Mouse (Mus musculus) intestine, postnatal 0 days (tissue): Measurements from ENCODE around the gene Snupn. TPM values are rescaled to one million over a fixed set of nuclear protein-coding genes. Genes with fewer than 3 reads are reported as not detected.
"Not testable (repeated sequence)": the region's sequence is repeated elsewhere in the genome, so short reads cannot be mapped to it uniquely, and the experiment has no call there.

Experiments used
- ATAC-seq: fragments of 200-750 bp; cut with Nextera tagmentation; 2 replicates; pipeline ENCODE4 v1.8.0; 2017; ENCODE audit warnings: mild to moderate bottlenecking, moderate TSS enrichment, moderate library complexity
- H3K27ac ChIP-seq: fragments of 300-500 bp; sonication (generic); 2 replicates; pipeline ENCODE4 v1.5.1; 2014; ENCODE audit warnings: mild to moderate bottlenecking, low read depth, low read length, moderate library complexity
- H3K27me3 ChIP-seq: fragments of 300-500 bp; sonication (generic); replicated peaks from 2 replicates; pipeline ENCODE4 v1.6.1; 2014; ENCODE audit warnings: low read length, mixed read lengths; ENCODE audit not compliant: control insufficient read depth, insufficient read depth
- H3K36me3 ChIP-seq: fragments of 300-500 bp; sonication (generic); 2 replicates; pipeline ENCODE4 v1.6.1; 2014; ENCODE audit warnings: mild to moderate bottlenecking, moderate library complexity; ENCODE audit not compliant: control insufficient read depth, insufficient read depth
- H3K4me1 ChIP-seq: fragments of 300-500 bp; sonication (generic); replicated peaks from 2 replicates; pipeline ENCODE4 v1.6.1; 2014; ENCODE audit warnings: antibody characterized with exemption, low read length, mixed read lengths; ENCODE audit not compliant: control insufficient read depth, insufficient read depth
- H3K4me2 ChIP-seq: fragments of 300-500 bp; sonication (generic); replicated peaks from 2 replicates; pipeline ENCODE4 v1.6.1; 2014; ENCODE audit warnings: low read depth, mild to moderate bottlenecking, moderate library complexity
- H3K4me3 ChIP-seq: fragments of 300-500 bp; sonication (generic); 2 replicates; pipeline ENCODE4 v1.5.1; 2014; ENCODE audit warnings: low read depth, low read length
- H3K9ac ChIP-seq: fragments of 300-500 bp; sonication (generic); 2 replicates; pipeline ENCODE4 v1.6.1; 2014; ENCODE audit warnings: mild to moderate bottlenecking, low read depth, low read length
- H3K9me3 ChIP-seq: fragments of 300-500 bp; sonication (generic); 2 replicates; pipeline ENCODE4 v1.6.1; 2016; ENCODE audit warnings: mixed run types; ENCODE audit not compliant: control insufficient read depth
- CTCF ChIP-seq: sonication (generic); IDR thresholded peaks from 2 replicates; pipeline ENCODE4 v1.5.1; 2016; ENCODE audit warnings: low read depth, mild to moderate bottlenecking, control low read depth, antibody characterized with exemption, moderate library complexity
- WGBS: fragments of 180-500 bp; shearing (Covaris S2); extraction: QIAGEN DNeasy Blood & Tissue Kit; methylation state at CpG from one replicate; pipeline ENCODE4 v1.1.7; 2014; 5-methylcytosine and 5-hydroxymethylcytosine counted together
- polyA plus RNA-seq: library from polyadenylated mRNA; unstranded; fragments of >200 nt; fragmentation: Nextera tagmentation; extraction: Ambion mirVana; gene quantifications from 2 replicates; pipeline ENCODE4 v1.2.1, GENCODE M21; 2015

Snupn gene
- 5.6 and 5.9 TPM in 2 replicates for polyA plus RNA-seq

DNA sequence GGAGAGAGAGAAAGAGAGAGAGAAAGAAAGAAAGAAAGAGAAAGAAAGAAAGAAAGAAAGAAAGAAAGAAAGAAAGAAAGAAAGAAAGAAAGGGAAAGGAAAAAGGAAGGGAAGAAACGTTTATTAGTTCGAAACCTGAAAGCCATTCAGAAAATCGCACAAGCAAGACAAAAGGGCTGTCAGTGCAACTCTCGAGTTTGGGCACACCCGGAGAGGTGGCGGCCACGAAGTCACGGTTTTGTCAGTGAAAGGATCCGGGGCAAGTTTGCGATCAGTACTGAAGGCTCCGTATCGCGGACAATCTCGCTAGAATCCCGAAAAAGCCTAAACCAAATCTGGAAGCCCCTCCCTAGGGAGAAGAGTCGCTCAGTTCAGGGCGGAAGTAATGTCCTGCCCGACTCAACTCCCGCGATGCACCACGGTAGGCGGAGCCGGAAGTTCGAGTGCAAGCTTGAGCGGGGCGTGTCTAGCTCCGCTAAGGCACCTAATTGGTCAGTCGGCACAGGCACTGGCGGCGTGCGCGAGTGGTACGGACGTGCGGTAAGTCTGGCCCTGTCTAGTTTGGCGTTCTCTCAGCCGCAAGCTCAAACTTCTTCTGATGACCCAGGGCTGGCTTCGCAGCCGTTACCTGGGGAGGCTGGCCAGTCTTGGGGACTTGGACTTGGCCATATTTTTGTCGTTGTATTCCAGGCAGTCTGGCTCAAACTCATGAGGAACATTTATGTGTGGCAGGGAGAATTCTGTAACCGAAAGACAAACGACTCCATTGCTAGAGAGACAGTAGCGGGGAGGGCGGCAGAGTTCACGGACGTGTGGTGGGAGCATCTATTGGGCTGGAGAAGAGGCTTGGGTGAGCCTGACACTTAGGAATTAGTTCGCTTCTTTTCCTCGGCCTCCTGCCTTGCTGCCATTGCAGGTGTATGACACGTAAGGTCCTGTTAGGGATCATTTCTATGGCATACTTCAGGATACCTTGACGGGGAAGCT is at the start of gene Snupn:
Snupn (plus strand) TSS at position 465 of the 987 bp plus-strand sequence.
- Histone ChIP-seq H3K9ac (peak within 1 kb of the TSS; percentile 60), H3K4me2 (peak within 1 kb of the TSS; percentile 78), H3K4me1 (no peaks in the 10 kb centered on the region), H3K9me3 (no peaks in the 10 kb centered on the region), H3K4me3 (peak within 1 kb of the TSS; percentile 47), H3K27ac (peak within 1 kb of the TSS; percentile 69), H3K36me3 (no peaks in the 10 kb centered on the region), H3K27me3 (0 out of 2 replicates have a peak, but pooled peaks cover 3% of the 10 kb centered on the region)
- under 1% methylated on average over 50 of the region's 50 CpGs for WGBS
- no peak for TF ChIP-seq CTCF
- ATAC-seq: peak; percentile 100

DNA sequence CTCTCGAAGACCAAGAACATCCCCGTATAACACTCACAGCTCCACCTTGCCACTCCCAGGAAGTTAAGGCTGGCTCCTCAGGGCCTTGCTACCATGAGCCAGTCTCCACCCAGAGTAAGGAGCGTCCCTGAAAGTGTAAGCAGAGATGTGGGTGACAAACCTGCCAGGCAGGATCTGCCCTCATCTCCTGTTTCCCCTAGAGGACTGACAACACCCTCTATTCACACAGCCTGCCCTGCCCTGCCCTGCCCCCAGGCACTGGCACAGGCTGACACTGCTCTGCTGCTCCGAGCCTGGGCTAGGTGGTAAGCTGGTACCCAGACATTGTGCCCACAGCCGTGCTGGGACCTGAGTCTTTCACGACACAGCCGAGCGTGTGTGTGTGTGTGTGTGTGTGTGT is 49.5 kb upstream of the Snupn start:
- H3K4me3 ChIP-seq: no peak overlapping the region
- peak; percentile 70; the same call in 1 of the 2 replicates for ATAC-seq
- H3K27ac ChIP-seq: no peak overlapping the region
- no peak overlapping the region for H3K9ac ChIP-seq
- TF ChIP-seq CTCF: 0 out of 2 replicates have a peak, but pooled peaks have one; percentile 20
- 32% methylated on average over 8 of the region's 8 CpGs for WGBS
- no peak overlapping the region for H3K4me2 ChIP-seq
- no peaks in the 10 kb centered on the region for H3K9me3 ChIP-seq
- H3K4me1 ChIP-seq: no peaks in the 10 kb centered on the region
- no peaks in the 10 kb centered on the region; the same call in 1 of the 2 replicates for H3K36me3 ChIP-seq
- no peaks in the 10 kb centered on the region for H3K27me3 ChIP-seq

DNA sequence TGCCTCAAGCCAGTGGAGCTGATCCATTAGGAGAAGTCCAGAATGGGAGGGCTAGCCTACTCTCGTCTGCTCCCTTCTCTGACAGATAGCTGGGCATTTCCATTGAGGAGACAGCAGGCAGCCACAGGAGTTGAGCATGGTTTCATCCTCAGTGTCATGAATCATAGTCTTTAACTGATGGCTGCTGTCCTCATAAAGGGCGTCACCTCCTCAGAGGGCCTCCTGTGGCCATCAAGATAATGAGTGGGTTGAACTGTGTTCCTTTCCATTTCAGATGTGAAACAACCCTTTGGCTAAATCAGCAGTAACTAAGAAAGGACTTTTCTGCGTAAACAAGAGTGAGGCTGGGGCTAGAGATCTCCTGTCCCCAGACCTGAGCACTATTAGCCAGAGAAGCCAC is 47.0 kb upstream of the Snupn start:
- no peak overlapping the region for H3K9ac ChIP-seq
- H3K9me3 ChIP-seq: no peaks in the 10 kb centered on the region
- no peaks in the 10 kb centered on the region for H3K36me3 ChIP-seq
- 72% methylated on average over 3 of the region's 3 CpGs for WGBS
- H3K4me3 ChIP-seq: no peak overlapping the region
- H3K4me2 ChIP-seq: no peak overlapping the region
- H3K27ac ChIP-seq: no peak overlapping the region
- no peak for ATAC-seq
- no peaks in the 10 kb centered on the region for H3K4me1 ChIP-seq
- H3K27me3 ChIP-seq: no peaks in the 10 kb centered on the region
- no peak for TF ChIP-seq CTCF

DNA sequence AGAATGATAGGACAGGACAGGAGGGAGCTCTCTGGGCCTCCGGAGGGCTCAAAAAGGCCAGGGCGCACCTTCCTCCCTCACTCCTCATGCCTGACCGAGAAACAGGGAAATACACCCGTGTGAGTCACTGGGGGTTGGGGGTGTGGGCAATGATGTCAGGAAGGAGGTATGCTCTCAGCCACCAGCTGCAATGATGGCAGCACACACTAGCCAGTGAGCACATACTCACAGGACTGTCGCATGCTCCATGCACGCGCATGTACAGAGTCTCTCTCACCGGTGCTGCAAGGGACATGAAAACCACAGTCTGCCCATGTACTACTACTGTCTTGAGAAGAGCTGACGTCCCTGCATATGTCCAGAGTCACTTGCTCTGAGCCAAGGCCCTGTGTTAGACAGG is 43.1 kb upstream of the Snupn start:
- no peak overlapping the region for H3K4me2 ChIP-seq
- H3K27ac ChIP-seq: no peak overlapping the region
- no peaks in the 10 kb centered on the region for H3K4me1 ChIP-seq
- 71% methylated on average over 9 of the region's 9 CpGs for WGBS
- H3K36me3 ChIP-seq: no peaks in the 10 kb centered on the region
- H3K9me3 ChIP-seq: no peaks in the 10 kb centered on the region
- H3K4me3 ChIP-seq: no peak overlapping the region
- TF ChIP-seq CTCF: no peak
- ATAC-seq: no peak
- no peaks in the 10 kb centered on the region for H3K27me3 ChIP-seq
- no peak overlapping the region for H3K9ac ChIP-seq

DNA sequence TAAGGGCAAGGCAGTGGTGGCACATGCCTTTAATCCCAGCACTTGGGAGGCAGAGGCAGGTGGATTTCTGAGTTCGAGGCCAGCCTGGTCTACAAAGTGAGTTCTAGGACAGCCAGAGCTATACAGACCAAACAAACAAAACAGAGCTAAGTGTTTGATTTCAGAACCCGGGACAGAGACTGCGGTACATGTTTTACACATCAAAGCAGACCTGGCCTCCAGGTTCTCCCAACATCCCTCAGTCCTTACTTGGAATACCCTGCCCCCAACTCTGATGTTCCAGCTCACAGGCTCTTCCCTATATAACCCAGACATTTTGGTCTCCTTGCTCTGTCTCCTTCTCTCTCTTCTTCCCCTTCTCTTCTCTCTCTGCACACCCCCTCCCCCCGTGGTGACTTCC is 40.7 kb upstream of the Snupn start:
- H3K4me2 ChIP-seq, H3K4me1 ChIP-seq, H3K9me3 ChIP-seq, H3K36me3 ChIP-seq, H3K27me3 ChIP-seq, H3K4me3 ChIP-seq, ATAC-seq, H3K27ac ChIP-seq, H3K9ac ChIP-seq: not testable (repeated sequence)
- WGBS: 37% methylated on average over 4 of the region's 4 CpGs

DNA sequence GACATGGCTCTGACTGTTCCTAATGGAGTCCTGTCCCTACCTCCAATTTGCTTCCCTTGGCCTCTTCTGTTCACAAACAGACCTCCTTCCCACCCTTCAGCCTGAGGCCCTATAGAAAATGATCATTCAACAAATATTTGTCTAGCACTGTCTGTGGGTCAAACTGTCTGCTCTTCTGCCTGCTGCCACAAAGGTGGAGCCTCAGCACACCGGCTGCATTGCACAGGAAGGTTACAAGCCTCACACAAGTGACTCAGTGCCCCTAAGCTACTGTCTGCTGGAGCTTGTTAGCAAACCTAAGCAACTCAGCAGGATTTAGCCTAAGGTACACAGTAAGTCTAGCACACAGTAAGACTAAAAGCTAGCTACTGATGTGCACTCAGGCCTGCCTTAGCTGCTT is 39.7 kb upstream of the Snupn start:
- WGBS: 20% methylated on average over 1 of the region's 1 CpGs
- Histone ChIP-seq H3K4me2 (no peak overlapping the region), H3K4me1 (no peaks in the 10 kb centered on the region), H3K9me3 (no peaks in the 10 kb centered on the region), H3K9ac (no peak overlapping the region), H3K27ac (no peak overlapping the region; the same call in 1 of the 2 replicates), H3K36me3 (0 out of 2 replicates have a peak, but pooled peaks cover 8% of the 10 kb centered on the region), H3K27me3 (no peaks in the 10 kb centered on the region), H3K4me3 (no peak overlapping the region)
- no peak for ATAC-seq
- TF ChIP-seq CTCF: no peak
